Mouse (Mus musculus): ENCODE measurements around the gene Hmox2.
"Not testable (repeated sequence)": the region's sequence is repeated elsewhere in the genome, so short reads cannot be mapped to it uniquely, and the experiment has no call there.

Hmox2 gene

GRCm38 (mm10) chr16:4725266-4725665 lies 895 bp upstream of the Hmox2 start:
- no peak for DNase-seq (ENCODE audit: low spot score in 2 of 2)

GRCm38 (mm10) chr16:4726528-4727128 lies 467 bp downstream of the Hmox2 start:
- no peak for DNase-seq (ENCODE audit: low spot score in 2 of 2)

GRCm38 (mm10) chr16:4727526-4727925 lies 1.4 kb downstream of the Hmox2 start:
- DNase-seq (ENCODE audit: low spot score in 2 of 2), result no peak

- no peak for DNase-seq (ENCODE audit: low spot score in 2 of 2)
Measured at GRCm38 (mm10) chr16:4727963-4728362, 1.8 kb downstream of the Hmox2 start.

- no peak for DNase-seq (ENCODE audit: low spot score in 2 of 2)
Measured at GRCm38 (mm10) chr16:4730776-4731358, 4.7 kb downstream of the Hmox2 start.

GRCm38 (mm10) chr16:4736262-4736661 lies 10.1 kb downstream of the Hmox2 start:
- no peak for DNase-seq (ENCODE audit: low spot score in 2 of 2)

GRCm38 (mm10) chr16:4739994-4740393 lies 13.8 kb downstream of the Hmox2 start:
- DNase-seq (ENCODE audit: low spot score in 2 of 2), result no peak

- no peak for DNase-seq (ENCODE audit: low spot score in 2 of 2)
Measured at GRCm38 (mm10) chr16:4742186-4742585, 16.0 kb downstream of the Hmox2 start.

GRCm38 (mm10) chr16:4752155-4752554 lies 26.0 kb downstream of the Hmox2 start:
- DNase-seq (ENCODE audit: low spot score in 2 of 2), result no peak

GRCm38 (mm10) chr16:4754045-4754444 lies 27.9 kb downstream of the Hmox2 start:
- no peak for DNase-seq (ENCODE audit: low spot score in 2 of 2)

GRCm38 (mm10) chr16:4756660-4757335 lies 30.6 kb downstream of the Hmox2 start:
- not testable (repeated sequence) for DNase-seq (ENCODE audit: low spot score in 2 of 2)

- DNase-seq (ENCODE audit: low spot score in 2 of 2), result no peak
Measured at GRCm38 (mm10) chr16:4762437-4762836, 36.3 kb downstream of the Hmox2 start.

- peak; percentile 7 to 57 for DNase-seq (ENCODE audit: low spot score in 2 of 2)
Measured at GRCm38 (mm10) chr16:4763276-4763675, 37.1 kb downstream of the Hmox2 start.

- DNase-seq (ENCODE audit: low spot score in 2 of 2), result no peak
Measured at GRCm38 (mm10) chr16:4765852-4766251, 39.7 kb downstream of the Hmox2 start.

GRCm38 (mm10) chr16:4767012-4767790 lies 41.0 kb downstream of the Hmox2 start:
- DNase-seq (ENCODE audit: low spot score in 2 of 2), result no peak

- DNase-seq (ENCODE audit: low spot score in 2 of 2), result no peak
Measured at GRCm38 (mm10) chr16:4768719-4769118, 42.6 kb downstream of the Hmox2 start.

GRCm38 (mm10) chr16:4773289-4773970 lies 47.3 kb downstream of the Hmox2 start:
- no peak for DNase-seq (ENCODE audit: low spot score in 2 of 2)

GRCm38 (mm10) chr16:4777171-4777904 lies 51.2 kb downstream of the Hmox2 start:
- no peak for DNase-seq (ENCODE audit: low spot score in 2 of 2)

- no peak for DNase-seq (ENCODE audit: low spot score in 2 of 2)
Measured at GRCm38 (mm10) chr16:4777905-4778609, 51.9 kb downstream of the Hmox2 start.

- DNase-seq (ENCODE audit: low spot score in 2 of 2), result no peak
Measured at GRCm38 (mm10) chr16:4778940-4779339, 52.8 kb downstream of the Hmox2 start.
